Comparison of ENCODE assay signal across 7 mouse cellular contexts in the genomic region with DNA sequence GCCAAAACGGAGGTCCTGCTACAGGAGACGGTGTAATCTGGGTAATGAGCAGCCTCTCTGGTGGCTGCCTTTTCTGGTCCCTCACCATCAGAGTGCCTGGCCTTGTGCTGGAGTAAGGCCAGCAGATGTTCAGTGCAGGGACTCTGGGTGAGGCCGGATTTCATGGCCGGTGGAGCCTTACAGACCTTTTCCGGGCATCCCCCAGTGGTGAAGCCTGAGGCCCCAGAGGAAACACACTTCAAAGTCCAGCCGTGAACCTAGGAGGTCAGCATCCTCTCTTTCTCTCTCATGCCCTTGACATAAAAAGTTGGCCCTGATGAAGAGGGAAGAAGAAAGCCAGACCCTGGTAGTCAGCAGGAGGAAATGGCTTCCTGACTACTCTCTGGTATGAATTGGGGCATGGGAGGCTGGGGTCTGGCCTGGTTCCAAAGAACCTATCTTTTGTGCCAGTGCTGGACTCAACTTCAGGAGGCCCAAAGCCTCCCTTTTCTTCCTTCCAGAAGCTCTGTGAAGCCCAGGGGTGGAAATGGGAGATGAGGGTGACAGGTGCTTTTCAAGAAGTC.
A peak's percentile ranks its signal among the peaks of the same experiment; 100 is the strongest.
DNase-seq lines count a peak whose midpoint lies in the region; ATAC-seq and TF ChIP-seq lines count a peak whose summit lies in the region.

No protein-coding gene starts in this region.

- in situ Hi-C loops in Patski (cut with MboI; ENCODE audit: low pct_unique_long_range_greater_than_20kb) = no loop called here

- no peak for TF ChIP-seq CTCF in Patski (IDR thresholded peaks at IDR 0.05)
- TF ChIP-seq CTCF in spleen, adult 2 months (IDR thresholded peaks at IDR 0.05; ENCODE audit: extremely low read depth, insufficient read depth, insufficient read length, insufficient replicate concordance) = no peak

- no peak for TF ChIP-seq POLR2A in spleen, adult 2 months (IDR thresholded peaks at IDR 0.05; ENCODE audit: low read depth, low read length)

- no peak overlapping the region for H3K4me3 ChIP-seq in heart, embryonic 12.5 days
- no peak overlapping the region for H3K4me3 ChIP-seq in spleen, adult 2 months (ENCODE audit: extremely low read depth, insufficient read depth, insufficient read length)

- no peaks in the 10 kb centered on the region for H3K36me3 ChIP-seq in heart, embryonic 12.5 days
- H3K36me3 ChIP-seq in spleen, adult 2 months (ENCODE audit: control insufficient read depth, insufficient read depth, low read length) = no peaks in the 10 kb centered on the region

- no peak for DNase-seq in Patski (ENCODE audit: low read depth, low spot score)
- DNase-seq in adrenal gland, adult 8-10 months = peak; percentile 58
- DNase-seq in kidney, postnatal 14 days = peak; percentile 77
- DNase-seq in spleen, adult 2 months (ENCODE audit: low read depth in 1 of 2, low spot score in 2 of 2) = peak in 1 of 2 experiments; percentile 66
- no peak for DNase-seq in right cerebral cortex, postnatal 10 days (ENCODE audit: low spot score in 2 of 2)
- DNase-seq in lung, postnatal 25 days (ENCODE audit: low spot score) = no peak

- peak overlapping the region; percentile 13; the same call in 1 of the 2 replicates for H3K9ac ChIP-seq in heart, embryonic 12.5 days

- POLR2A ChIA-PET in Patski (lab: Charles Lee) = no interaction called here

- no peaks in the 10 kb centered on the region for H3K9me3 ChIP-seq in heart, embryonic 12.5 days (replicated peaks)

- peak overlapping the region; percentile 90 for H3K27ac ChIP-seq in heart, embryonic 12.5 days (ENCODE audit: poor library complexity, severe bottlenecking)
- peak overlapping the region; percentile 56 for H3K27ac ChIP-seq in spleen, adult 2 months (ENCODE audit: insufficient read depth, low read length)

- ATAC-seq in Patski = peak; percentile 37
- ATAC-seq in heart, embryonic 12.5 days (ENCODE audit: insufficient number of reproducible peaks, low FRiP score) = peak; percentile 48; the same call in 1 of the 2 replicates

- no peaks in the 10 kb centered on the region for H3K27me3 ChIP-seq in Patski
- H3K27me3 ChIP-seq in heart, embryonic 12.5 days (replicated peaks) = no peaks in the 10 kb centered on the region
- H3K27me3 ChIP-seq in spleen, adult 2 months (ENCODE audit: control insufficient read depth, insufficient read depth, low read length) = no peaks in the 10 kb centered on the region

- peaks cover 47% of the 10 kb centered on the region for H3K4me1 ChIP-seq in heart, embryonic 12.5 days (replicated peaks)
- H3K4me1 ChIP-seq in spleen, adult 2 months (ENCODE audit: control insufficient read depth, insufficient read depth, insufficient read length) = peaks cover 22% of the 10 kb centered on the region; the same call in 1 of the 2 replicates

- CTCF ChIA-PET in Patski (lab: Charles Lee) = no interaction called here

- WGBS in heart, embryonic 12.5 days = 28% methylated on average over 6 of the region's 6 CpGs
- WGBS in spleen, adult 2 months = 30% methylated on average over 6 of the region's 6 CpGs

- H3K4me2 ChIP-seq in heart, embryonic 12.5 days = peak overlapping the region; percentile 45

Comparison
In these comparisons a context has a peak if more than half of its experiments do, and no peak if none do; other contexts are left out.
1. DNase-seq: peak in adrenal gland, adult 8-10 months (single experiment) and kidney, postnatal 14 days (single experiment); none in Patski (single experiment), right cerebral cortex, postnatal 10 days (0 of 2) and lung, postnatal 25 days (single experiment).